Mouse (Mus musculus) adrenal gland (tissue): ENCODE data around the gene Cd47.

Source experiments
- intact Hi-C: fragments of 180-260 bp; cut with DNase I; formaldehyde crosslinking; loops from one replicate; pipeline ENCODE4 v1.15.1; 2025

Gene Cd47

GRCm38 (mm10) chr16:49858907-49859853, 58.8 kb downstream of the Cd47 start:
- intact Hi-C loops = loop anchor here (5.0 to 10.0 kb wide), 4 partner anchors 33 to 183 kb away; no protein-coding TSS in a partner anchor

- intact Hi-C loops = no loop called here
Measured at GRCm38 (mm10) chr16:49861986-49862385, 61.7 kb downstream of the Cd47 start.

- intact Hi-C loops = no loop called here
Measured at GRCm38 (mm10) chr16:49866617-49867016, 66.3 kb downstream of the Cd47 start.

- intact Hi-C loops = no loop called here
Measured at GRCm38 (mm10) chr16:49868278-49868677, 67.9 kb downstream of the Cd47 start.

GRCm38 (mm10) chr16:49873918-49874317, 73.6 kb downstream of the Cd47 start:
- intact Hi-C loops = no loop called here

GRCm38 (mm10) chr16:49874546-49874945, 74.2 kb downstream of the Cd47 start:
- intact Hi-C loops = no loop called here

GRCm38 (mm10) chr16:49876291-49877030, 76.1 kb downstream of the Cd47 start:
- intact Hi-C loops = no loop called here

GRCm38 (mm10) chr16:49877243-49877642, 76.9 kb downstream of the Cd47 start:
- intact Hi-C loops = no loop called here

- intact Hi-C loops = no loop called here
Measured at GRCm38 (mm10) chr16:49878051-49878450, 77.7 kb downstream of the Cd47 start.

GRCm38 (mm10) chr16:49886403-49887066, 86.2 kb downstream of the Cd47 start:
- intact Hi-C loops = no loop called here

GRCm38 (mm10) chr16:49887290-49887689, 87.0 kb downstream of the Cd47 start:
- intact Hi-C loops = no loop called here

- intact Hi-C loops = no loop called here
Measured at GRCm38 (mm10) chr16:49887811-49888564, 87.7 kb downstream of the Cd47 start.

GRCm38 (mm10) chr16:49889031-49889655, 88.8 kb downstream of the Cd47 start:
- intact Hi-C loops = no loop called here

GRCm38 (mm10) chr16:49892252-49892651, 91.9 kb downstream of the Cd47 start:
- intact Hi-C loops = loop anchor here (5.0 kb wide), 1 partner anchor 35 kb away; no protein-coding TSS in a partner anchor

GRCm38 (mm10) chr16:49892945-49893344, 92.6 kb downstream of the Cd47 start:
- intact Hi-C loops = loop anchor here (5.0 kb wide), 1 partner anchor 36 kb away; no protein-coding TSS in a partner anchor

- intact Hi-C loops = loop anchor here (5.0 kb wide), 1 partner anchor 37 kb away; no protein-coding TSS in a partner anchor
Measured at GRCm38 (mm10) chr16:49894624-49895023, 94.3 kb downstream of the Cd47 start.

GRCm38 (mm10) chr16:49896132-49896531, 95.8 kb downstream of the Cd47 start:
- intact Hi-C loops = no loop called here

GRCm38 (mm10) chr16:49901395-49901794, 101.1 kb downstream of the Cd47 start:
- intact Hi-C loops = no loop called here

GRCm38 (mm10) chr16:49902083-49902482, 101.8 kb downstream of the Cd47 start:
- intact Hi-C loops = no loop called here

GRCm38 (mm10) chr16:49904248-49904930, 104.1 kb downstream of the Cd47 start:
- intact Hi-C loops = no loop called here
